Mouse (Mus musculus): ENCODE measurements at regions not wholly inside any gene's neighbourhood (a gene's known extent, or its start where the extent isn't known, plus 50 kb on each side); places are given as distances from the start of the nearest gene placed in this dataset.
"Not testable (repeated sequence)": the region's sequence is repeated elsewhere in the genome, so short reads cannot be mapped to it uniquely, and the experiment has no call there.

- no peak overlapping the region for H3K4me3 ChIP-seq (ENCODE audit: low read depth, low read length)
- no peaks in the 10 kb centered on the region for H3K27me3 ChIP-seq (replicated peaks; ENCODE audit: insufficient read depth, low read length)
- no peak overlapping the region for H3K27ac ChIP-seq (ENCODE audit: low read length)
- H3K4me2 ChIP-seq (replicated peaks; ENCODE audit: low read depth, low read length): no peak overlapping the region
- H3K4me1 ChIP-seq (ENCODE audit: insufficient read depth, low read depth, low read length): no peaks in the 10 kb centered on the region
- DNase-seq (ENCODE audit: low spot score): no peak
- H3K9me3 ChIP-seq (ENCODE audit: low read length): no peaks in the 10 kb centered on the region
- no peak overlapping the region for H3K9ac ChIP-seq (replicated peaks; ENCODE audit: low read depth)
- no peaks in the 10 kb centered on the region for H3K36me3 ChIP-seq (ENCODE audit: insufficient read depth, low read length)
- no peak for ATAC-seq
- TF ChIP-seq EP300 (IDR thresholded peaks at IDR 0.05) (no peak), CTCF (IDR thresholded peaks at IDR 0.05) (no peak)
These were observed 485.7 kb upstream of the Acvr2a start for GRCm38 (mm10) chr2:48328204-48328603.

- WGBS: 36% methylated on average over 10 of the region's 10 CpGs
- peak overlapping the region; percentile 40; the same call in 1 of the 2 replicates for H3K27ac ChIP-seq (ENCODE audit: low read length)
- no peak for TF ChIP-seq EP300 (IDR thresholded peaks at IDR 0.05)
- TF ChIP-seq CTCF (IDR thresholded peaks at IDR 0.05): no peak
- H3K4me3 ChIP-seq (ENCODE audit: low read depth, low read length): peak overlapping the region; percentile 27
- no peaks in the 10 kb centered on the region for H3K9me3 ChIP-seq (ENCODE audit: low read length)
- no peak overlapping the region; the same call in 1 of the 2 replicates for H3K9ac ChIP-seq (replicated peaks; ENCODE audit: low read depth)
- H3K36me3 ChIP-seq (ENCODE audit: insufficient read depth, low read length): no peaks in the 10 kb centered on the region
- peak overlapping the region; percentile 40 for H3K4me2 ChIP-seq (replicated peaks; ENCODE audit: low read depth, low read length)
- ATAC-seq: peak; percentile 46
- DNase-seq (ENCODE audit: low spot score): peak; percentile 55
- H3K27me3 ChIP-seq (replicated peaks; ENCODE audit: insufficient read depth, low read length): no peaks in the 10 kb centered on the region
- no peaks in the 10 kb centered on the region for H3K4me1 ChIP-seq (ENCODE audit: insufficient read depth, low read depth, low read length)
These were observed 481.1 kb upstream of the Acvr2a start for GRCm38 (mm10) chr2:48332783-48333182.

GRCm38 (mm10) chr2:48348021-48348420 lies 465.9 kb upstream of the Acvr2a start:
- Histone ChIP-seq H3K36me3 (ENCODE audit: insufficient read depth, low read length) (no peaks in the 10 kb centered on the region), H3K4me3 (ENCODE audit: low read depth, low read length) (no peak overlapping the region), H3K4me1 (ENCODE audit: insufficient read depth, low read depth, low read length) (no peaks in the 10 kb centered on the region), H3K27ac (ENCODE audit: low read length) (peak overlapping the region; percentile 15; the same call in 1 of the 2 replicates), H3K27me3 (replicated peaks; ENCODE audit: insufficient read depth, low read length) (no peaks in the 10 kb centered on the region), H3K4me2 (replicated peaks; ENCODE audit: low read depth, low read length) (0 out of 2 replicates have a peak overlapping the region, but pooled peaks have one; percentile 9), H3K9me3 (ENCODE audit: low read length) (no peaks in the 10 kb centered on the region), H3K9ac (replicated peaks; ENCODE audit: low read depth) (no peak overlapping the region)
- TF ChIP-seq CTCF (IDR thresholded peaks at IDR 0.05) (no peak), EP300 (IDR thresholded peaks at IDR 0.05) (no peak)
- ATAC-seq (no peak), DNase-seq (ENCODE audit: low spot score) (peak; percentile 23)
- WGBS: 36% methylated on average over 4 of the region's 4 CpGs

- WGBS: 35% methylated on average over 3 of the region's 3 CpGs
- ATAC-seq (no peak), DNase-seq (ENCODE audit: low spot score) (no peak)
- Histone ChIP-seq H3K9me3 (ENCODE audit: low read length) (no peaks in the 10 kb centered on the region), H3K27me3 (replicated peaks; ENCODE audit: insufficient read depth, low read length) (no peaks in the 10 kb centered on the region), H3K36me3 (ENCODE audit: insufficient read depth, low read length) (no peaks in the 10 kb centered on the region), H3K4me2 (replicated peaks; ENCODE audit: low read depth, low read length) (no peak overlapping the region), H3K4me1 (ENCODE audit: insufficient read depth, low read depth, low read length) (no peaks in the 10 kb centered on the region), H3K4me3 (ENCODE audit: low read depth, low read length) (no peak overlapping the region), H3K9ac (replicated peaks; ENCODE audit: low read depth) (no peak overlapping the region), H3K27ac (ENCODE audit: low read length) (no peak overlapping the region)
- no peak for TF ChIP-seq CTCF (IDR thresholded peaks at IDR 0.05)
- no peak for TF ChIP-seq EP300 (IDR thresholded peaks at IDR 0.05)
These were observed 464.1 kb upstream of the Acvr2a start for GRCm38 (mm10) chr2:48349794-48350193.

GRCm38 (mm10) chr2:48350206-48350605 lies 463.7 kb upstream of the Acvr2a start:
- TF ChIP-seq CTCF (IDR thresholded peaks at IDR 0.05) (no peak), EP300 (IDR thresholded peaks at IDR 0.05) (no peak)
- Histone ChIP-seq H3K9me3 (ENCODE audit: low read length) (no peaks in the 10 kb centered on the region), H3K4me1 (ENCODE audit: insufficient read depth, low read depth, low read length) (no peaks in the 10 kb centered on the region), H3K9ac (replicated peaks; ENCODE audit: low read depth) (no peak overlapping the region), H3K27me3 (replicated peaks; ENCODE audit: insufficient read depth, low read length) (no peaks in the 10 kb centered on the region), H3K4me2 (replicated peaks; ENCODE audit: low read depth, low read length) (no peak overlapping the region), H3K4me3 (ENCODE audit: low read depth, low read length) (no peak overlapping the region), H3K36me3 (ENCODE audit: insufficient read depth, low read length) (no peaks in the 10 kb centered on the region), H3K27ac (ENCODE audit: low read length) (no peak overlapping the region)
- ATAC-seq: no peak
- 91% methylated on average over 1 of the region's 1 CpGs for WGBS
- no peak for DNase-seq (ENCODE audit: low spot score)

- not testable (repeated sequence) for DNase-seq (ENCODE audit: low spot score); H3K4me2 ChIP-seq (replicated peaks; ENCODE audit: low read depth, low read length); H3K36me3 ChIP-seq (ENCODE audit: insufficient read depth, low read length); H3K27ac ChIP-seq (ENCODE audit: low read length); H3K9ac ChIP-seq (replicated peaks; ENCODE audit: low read depth); H3K27me3 ChIP-seq (replicated peaks; ENCODE audit: insufficient read depth, low read length); ATAC-seq; H3K4me3 ChIP-seq (ENCODE audit: low read depth, low read length); H3K9me3 ChIP-seq (ENCODE audit: low read length); H3K4me1 ChIP-seq (ENCODE audit: insufficient read depth, low read depth, low read length)
- 67% methylated on average over 4 of the region's 4 CpGs for WGBS
These were observed 442.3 kb upstream of the Acvr2a start for GRCm38 (mm10) chr2:48371572-48371971.

GRCm38 (mm10) chr2:48373086-48373485 lies 440.8 kb upstream of the Acvr2a start:
- no peak overlapping the region for H3K4me3 ChIP-seq (ENCODE audit: low read depth, low read length)
- ATAC-seq (no peak), DNase-seq (ENCODE audit: low spot score) (no peak)
- H3K4me1 ChIP-seq (ENCODE audit: insufficient read depth, low read depth, low read length): no peaks in the 10 kb centered on the region
- no peak overlapping the region for H3K27ac ChIP-seq (ENCODE audit: low read length)
- H3K36me3 ChIP-seq (ENCODE audit: insufficient read depth, low read length): no peaks in the 10 kb centered on the region
- no peaks in the 10 kb centered on the region for H3K27me3 ChIP-seq (replicated peaks; ENCODE audit: insufficient read depth, low read length)
- no peaks in the 10 kb centered on the region for H3K9me3 ChIP-seq (ENCODE audit: low read length)
- no peak for TF ChIP-seq EP300 (IDR thresholded peaks at IDR 0.05)
- no peak for TF ChIP-seq CTCF (IDR thresholded peaks at IDR 0.05)
- H3K4me2 ChIP-seq (replicated peaks; ENCODE audit: low read depth, low read length): no peak overlapping the region
- no peak overlapping the region for H3K9ac ChIP-seq (replicated peaks; ENCODE audit: low read depth)
